Mouse (Mus musculus) intestine, embryonic 16.5 days (tissue): ENCODE results near the gene Cdk14. TPM values are rescaled to one million over a fixed set of nuclear protein-coding genes. Genes with fewer than 3 reads are reported as not detected.
"Not testable (repeated sequence)": the region's sequence is repeated elsewhere in the genome, so short reads cannot be mapped to it uniquely, and the experiment has no call there.

ENCODE experiments used
- ATAC-seq: fragments of 200-750 bp; cut with Nextera tagmentation; 2 replicates; pipeline ENCODE4 v1.8.0; 2017; ENCODE audit warnings: moderate TSS enrichment, moderate library complexity
- H3K27ac ChIP-seq: fragments of 300-500 bp; sonication (generic); 2 replicates; pipeline ENCODE4 v1.5.1; 2014; ENCODE audit warnings: mild to moderate bottlenecking, low read length
- H3K27me3 ChIP-seq: fragments of 300-500 bp; sonication (generic); replicated peaks from 2 replicates; pipeline ENCODE4 v1.6.1; 2014; ENCODE audit warnings: low read length, control low read depth, mixed read lengths; ENCODE audit not compliant: control insufficient read depth, insufficient read depth
- H3K36me3 ChIP-seq: fragments of 300-500 bp; sonication (generic); 2 replicates; pipeline ENCODE4 v1.6.1; 2014; ENCODE audit warnings: low read length, control low read depth; ENCODE audit not compliant: control insufficient read depth, insufficient read depth
- H3K4me1 ChIP-seq: fragments of 300-500 bp; sonication (generic); 2 replicates; pipeline ENCODE4 v1.6.1; 2014; ENCODE audit warnings: low read length, control low read depth, mixed read lengths; ENCODE audit not compliant: control insufficient read depth, insufficient read depth
- H3K4me2 ChIP-seq: fragments of 300-500 bp; sonication (generic); 2 replicates; pipeline ENCODE4 v1.6.1; 2014; ENCODE audit warnings: low read depth, low read length, control low read depth
- H3K4me3 ChIP-seq: fragments of 300-500 bp; sonication (generic); 2 replicates; pipeline ENCODE4 v1.5.1; 2014; ENCODE audit warnings: mild to moderate bottlenecking, low read length
- H3K9ac ChIP-seq: fragments of 300-500 bp; sonication (generic); 2 replicates; pipeline ENCODE4 v1.6.1; 2014; ENCODE audit warnings: low read depth, low read length
- H3K9me3 ChIP-seq: fragments of 300-500 bp; sonication (generic); 2 replicates; pipeline ENCODE4 v1.6.1; 2016; ENCODE audit warnings: low read length, control low read depth; ENCODE audit not compliant: control insufficient read depth
- WGBS: fragments of 180-500 bp; shearing (Covaris S2); extraction: QIAGEN DNeasy Blood & Tissue Kit; methylation state at CpG from one replicate; pipeline ENCODE4 v1.1.7; 2014; 5-methylcytosine and 5-hydroxymethylcytosine counted together
- polyA plus RNA-seq: library from polyadenylated mRNA; unstranded; fragments of >200 nt; fragmentation: Nextera tagmentation; extraction: Ambion mirVana; gene quantifications from 2 replicates; pipeline ENCODE4 v1.2.1, GENCODE M21; 2015

Cdk14 gene
- polyA plus RNA-seq, 1 experiment from 2014 or later, result 8.9 TPM

GRCm38 (mm10) chr5:5243648-5244047, 176.5 kb downstream of the Cdk14 start:
- ATAC-seq, result no peak
- H3K9me3 ChIP-seq, result no peaks in the 10 kb centered on the region

GRCm38 (mm10) chr5:5242704-5243103, 177.4 kb downstream of the Cdk14 start:
- no peaks in the 10 kb centered on the region for H3K27me3 ChIP-seq
- no peaks in the 10 kb centered on the region for H3K9me3 ChIP-seq
- H3K4me3 ChIP-seq, result no peak overlapping the region
- no peaks in the 10 kb centered on the region for H3K4me1 ChIP-seq
- no peaks in the 10 kb centered on the region for H3K36me3 ChIP-seq
- ATAC-seq, result no peak
- no peak overlapping the region for H3K9ac ChIP-seq
- no peak overlapping the region for H3K4me2 ChIP-seq
- 96% methylated on average over 5 of the region's 5 CpGs for WGBS
- H3K27ac ChIP-seq, result no peak overlapping the region

More at GRCm38 (mm10) chr5:5243648-5244047, 176.5 kb downstream of the Cdk14 start:
- no peaks in the 10 kb centered on the region for H3K4me1 ChIP-seq
- H3K9ac ChIP-seq, result no peak overlapping the region
- no peak overlapping the region for H3K4me3 ChIP-seq
- no peaks in the 10 kb centered on the region for H3K36me3 ChIP-seq
- no peak overlapping the region for H3K27ac ChIP-seq
- H3K27me3 ChIP-seq, result no peaks in the 10 kb centered on the region
- no peak overlapping the region for H3K4me2 ChIP-seq

DNA sequence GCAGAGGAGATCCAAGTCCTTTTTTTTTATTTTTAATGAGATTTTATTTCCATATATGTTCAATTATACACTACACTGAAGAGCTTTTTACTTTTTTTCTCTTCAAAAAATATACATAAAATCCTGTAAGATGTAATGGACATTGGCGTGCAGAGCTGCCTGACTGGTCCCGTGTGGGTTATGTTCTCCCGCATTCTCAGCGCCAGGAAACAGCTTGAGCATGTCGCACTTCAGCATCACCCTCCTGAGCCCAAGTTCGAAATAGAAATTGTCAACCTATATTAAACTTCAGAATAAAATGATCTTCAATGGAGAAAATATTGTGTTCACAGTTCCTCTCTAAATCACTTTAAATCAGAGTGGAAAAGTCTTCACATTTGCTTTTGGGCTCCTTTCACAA, 179.0 kb downstream of the Cdk14 start:
- H3K9me3 ChIP-seq, result no peaks in the 10 kb centered on the region
- no peaks in the 10 kb centered on the region for H3K27me3 ChIP-seq
- 81% methylated on average over 6 of the region's 6 CpGs for WGBS
- H3K4me1 ChIP-seq, result no peaks in the 10 kb centered on the region
- H3K9ac ChIP-seq, result no peak overlapping the region
- no peak overlapping the region for H3K4me3 ChIP-seq
- no peak overlapping the region for H3K27ac ChIP-seq
- H3K4me2 ChIP-seq, result no peak overlapping the region
- H3K36me3 ChIP-seq, result no peaks in the 10 kb centered on the region
- no peak for ATAC-seq

GRCm38 (mm10) chr5:5240121-5240520, 180.0 kb downstream of the Cdk14 start:
- no peaks in the 10 kb centered on the region for H3K9me3 ChIP-seq
- H3K4me1 ChIP-seq, result no peaks in the 10 kb centered on the region
- WGBS, result 87% methylated on average over 3 of the region's 3 CpGs
- H3K4me3 ChIP-seq, result no peak overlapping the region
- no peak overlapping the region for H3K9ac ChIP-seq
- no peaks in the 10 kb centered on the region for H3K27me3 ChIP-seq
- no peak for ATAC-seq
- no peak overlapping the region for H3K4me2 ChIP-seq
- H3K36me3 ChIP-seq, result no peaks in the 10 kb centered on the region
- H3K27ac ChIP-seq, result no peak overlapping the region

DNA sequence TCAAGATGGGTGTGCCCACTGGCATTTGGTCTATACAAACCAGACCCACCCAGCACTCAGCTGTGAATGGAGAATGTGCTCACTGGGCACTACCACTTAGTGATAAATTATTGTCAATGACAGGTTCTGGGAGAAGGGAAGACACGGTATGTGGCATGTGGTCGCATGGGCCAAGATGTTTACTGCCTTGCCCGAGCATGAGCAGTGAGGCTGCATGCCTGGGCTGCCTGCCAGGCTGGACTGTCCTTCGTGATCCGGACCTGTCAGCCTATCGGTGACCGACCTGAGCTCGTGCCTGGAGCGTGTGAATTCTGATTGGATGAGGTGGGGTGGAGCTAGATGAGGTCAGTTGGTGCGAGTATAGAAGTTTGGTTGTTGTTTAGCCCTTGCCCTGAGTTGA, 185.2 kb downstream of the Cdk14 start:
- H3K4me2 ChIP-seq, H3K36me3 ChIP-seq, H3K9me3 ChIP-seq, H3K4me3 ChIP-seq, H3K27ac ChIP-seq, H3K9ac ChIP-seq, H3K27me3 ChIP-seq, H3K4me1 ChIP-seq, ATAC-seq: not testable (repeated sequence)
- 88% methylated on average over 10 of the region's 10 CpGs for WGBS

DNA sequence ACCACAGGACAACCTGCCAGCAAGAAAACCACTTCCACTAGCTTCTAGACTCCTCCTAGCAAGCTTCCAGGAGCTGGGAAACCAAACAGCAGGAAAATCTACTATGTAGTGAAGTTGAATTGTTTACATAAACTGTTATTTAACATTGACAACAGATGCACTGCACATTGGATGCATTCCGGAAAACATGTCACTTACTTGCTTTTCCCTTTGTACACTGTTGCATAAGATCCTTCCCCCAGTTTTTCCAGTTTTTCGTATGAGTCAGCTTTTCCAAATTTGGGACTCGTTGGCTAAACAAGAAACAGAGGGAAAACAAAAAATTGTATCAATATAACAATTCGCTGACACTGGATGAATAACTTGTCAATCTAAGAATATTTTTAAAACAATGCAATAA, 193.1 kb downstream of the Cdk14 start:
- Histone ChIP-seq H3K9ac (no peak overlapping the region), H3K4me1 (no peaks in the 10 kb centered on the region), H3K4me3 (no peak overlapping the region), H3K36me3 (no peaks in the 10 kb centered on the region), H3K9me3 (no peaks in the 10 kb centered on the region), H3K4me2 (no peak overlapping the region), H3K27me3 (no peaks in the 10 kb centered on the region), H3K27ac (no peak overlapping the region)
- no peak for ATAC-seq
- 83% methylated on average over 4 of the region's 4 CpGs for WGBS

GRCm38 (mm10) chr5:5211780-5212135, 208.4 kb downstream of the Cdk14 start:
- H3K36me3 ChIP-seq, result no peaks in the 10 kb centered on the region
- peak; percentile 68 for ATAC-seq
- H3K27me3 ChIP-seq, result no peaks in the 10 kb centered on the region
- H3K9me3 ChIP-seq, result no peaks in the 10 kb centered on the region
- H3K9ac ChIP-seq, result no peak overlapping the region
- 33% methylated on average over 1 of the region's 1 CpGs for WGBS
- H3K4me1 ChIP-seq, result no peaks in the 10 kb centered on the region
- no peak overlapping the region for H3K27ac ChIP-seq
- H3K4me2 ChIP-seq, result no peak overlapping the region
- no peak overlapping the region for H3K4me3 ChIP-seq

GRCm38 (mm10) chr5:5211034-5211779, 208.9 kb downstream of the Cdk14 start:
- Histone ChIP-seq H3K27me3 (no peaks in the 10 kb centered on the region), H3K4me1 (no peaks in the 10 kb centered on the region), H3K9ac (no peak overlapping the region), H3K9me3 (no peaks in the 10 kb centered on the region), H3K27ac (no peak overlapping the region), H3K4me2 (no peak overlapping the region), H3K4me3 (no peak overlapping the region), H3K36me3 (no peaks in the 10 kb centered on the region)
- ATAC-seq, result peak; percentile 96
- 38% methylated on average over 7 of the region's 7 CpGs for WGBS

- Histone ChIP-seq H3K9ac (no peak overlapping the region), H3K4me1 (no peaks in the 10 kb centered on the region), H3K4me3 (no peak overlapping the region), H3K36me3 (no peaks in the 10 kb centered on the region), H3K4me2 (no peak overlapping the region), H3K9me3 (no peaks in the 10 kb centered on the region), H3K27me3 (no peaks in the 10 kb centered on the region), H3K27ac (no peak overlapping the region)
- no peak for ATAC-seq
- 89% methylated on average over 4 of the region's 4 CpGs for WGBS
These were observed 212.1 kb downstream of the Cdk14 start for GRCm38 (mm10) chr5:5208016-5208415.

DNA sequence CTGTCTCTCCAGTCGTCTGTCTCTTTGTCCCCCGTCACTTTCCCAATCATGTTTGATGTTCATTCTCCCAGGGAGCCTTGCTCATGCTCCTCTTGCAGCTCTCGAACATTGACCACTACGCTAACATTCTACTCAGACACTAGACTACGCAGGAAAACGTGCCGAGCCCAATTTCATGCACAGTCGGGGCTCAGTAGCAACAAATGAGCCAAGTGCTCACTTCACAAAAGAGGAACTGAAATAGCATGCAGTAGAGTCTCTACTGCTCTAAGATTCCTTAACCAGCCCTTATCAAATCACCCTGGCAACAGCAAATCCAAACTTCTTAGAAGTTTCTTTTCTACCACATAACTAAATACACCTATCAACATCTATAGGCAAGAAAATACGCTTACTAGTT, 214.1 kb downstream of the Cdk14 start:
- H3K4me2 ChIP-seq, result no peak overlapping the region
- H3K4me3 ChIP-seq, result no peak overlapping the region
- no peak overlapping the region for H3K9ac ChIP-seq
- no peak for ATAC-seq
- H3K4me1 ChIP-seq, result no peaks in the 10 kb centered on the region
- no peaks in the 10 kb centered on the region for H3K27me3 ChIP-seq
- H3K36me3 ChIP-seq, result no peaks in the 10 kb centered on the region
- H3K27ac ChIP-seq, result no peak overlapping the region
- no peaks in the 10 kb centered on the region for H3K9me3 ChIP-seq
- 80% methylated on average over 9 of the region's 9 CpGs for WGBS
